Mouse (Mus musculus): ENCODE measurements around the gene Igf2bp3.

Gene Igf2bp3

GRCm38 (mm10) chr6:49132352-49133090 lies 82.2 kb downstream of the Igf2bp3 start:
- no peak for DNase-seq (ENCODE audit: low spot score)

- DNase-seq (ENCODE audit: low spot score) = no peak
Measured at GRCm38 (mm10) chr6:49131855-49132254, 82.9 kb downstream of the Igf2bp3 start.

GRCm38 (mm10) chr6:49130328-49130727 lies 84.4 kb downstream of the Igf2bp3 start:
- DNase-seq (ENCODE audit: low spot score) = no peak

- no peak for DNase-seq (ENCODE audit: low spot score)
Measured at GRCm38 (mm10) chr6:49120370-49120769, 94.4 kb downstream of the Igf2bp3 start.

GRCm38 (mm10) chr6:49119462-49120135 lies 95.2 kb downstream of the Igf2bp3 start:
- DNase-seq (ENCODE audit: low spot score) = no peak

- no peak for DNase-seq (ENCODE audit: low spot score)
Measured at GRCm38 (mm10) chr6:49118446-49118845, 96.3 kb downstream of the Igf2bp3 start.

- no peak for DNase-seq (ENCODE audit: low spot score)
Measured at GRCm38 (mm10) chr6:49116241-49116640, 98.5 kb downstream of the Igf2bp3 start.

- no peak for DNase-seq (ENCODE audit: low spot score)
Measured at GRCm38 (mm10) chr6:49115550-49115949, 99.2 kb downstream of the Igf2bp3 start.

GRCm38 (mm10) chr6:49114457-49114856 lies 100.3 kb downstream of the Igf2bp3 start:
- no peak for DNase-seq (ENCODE audit: low spot score)

GRCm38 (mm10) chr6:49113895-49114294 lies 100.9 kb downstream of the Igf2bp3 start:
- DNase-seq (ENCODE audit: low spot score) = no peak

- DNase-seq (ENCODE audit: low spot score) = no peak
Measured at GRCm38 (mm10) chr6:49109196-49109595, 105.6 kb downstream of the Igf2bp3 start.

GRCm38 (mm10) chr6:49106746-49107500 lies 107.8 kb downstream of the Igf2bp3 start:
- DNase-seq (ENCODE audit: low spot score) = no peak

GRCm38 (mm10) chr6:49099086-49099485 lies 115.7 kb downstream of the Igf2bp3 start:
- no peak for DNase-seq (ENCODE audit: low spot score)

- DNase-seq (ENCODE audit: low spot score) = no peak
Measured at GRCm38 (mm10) chr6:49097596-49098110, 117.1 kb downstream of the Igf2bp3 start.

- DNase-seq (ENCODE audit: low spot score) = peak; percentile 53
Measured at GRCm38 (mm10) chr6:49096933-49097461, 117.8 kb downstream of the Igf2bp3 start.

GRCm38 (mm10) chr6:49096421-49096820 lies 118.3 kb downstream of the Igf2bp3 start:
- DNase-seq (ENCODE audit: low spot score) = peak; percentile 39

- no peak for DNase-seq (ENCODE audit: low spot score)
Measured at GRCm38 (mm10) chr6:49094968-49095367, 119.8 kb downstream of the Igf2bp3 start.

GRCm38 (mm10) chr6:49083008-49083407 lies 131.7 kb downstream of the Igf2bp3 start:
- DNase-seq (ENCODE audit: low spot score) = no peak

GRCm38 (mm10) chr6:49079313-49079712 lies 135.4 kb downstream of the Igf2bp3 start:
- DNase-seq (ENCODE audit: low spot score) = no peak

- DNase-seq (ENCODE audit: low spot score) = no peak
Measured at GRCm38 (mm10) chr6:49077894-49078293, 136.9 kb downstream of the Igf2bp3 start.

- no peak for DNase-seq (ENCODE audit: low spot score)
Measured at GRCm38 (mm10) chr6:49074117-49074490, 140.7 kb downstream of the Igf2bp3 start.

Data from layer of hippocampus, adult 11-12 months (tissue).